Mouse (Mus musculus) limb, embryonic 11.5 days (tissue): ENCODE results near the gene Dpp9. TPM values are rescaled to one million over a fixed set of nuclear protein-coding genes. Genes with fewer than 3 reads are reported as not detected.

Source experiments
- ATAC-seq: fragments of 200-750 bp; cut with Nextera tagmentation; 2 replicates; pipeline ENCODE4 v1.8.0; 2017; ENCODE audit warnings: low read depth; ENCODE audit not compliant: insufficient number of reproducible peaks, low FRiP score, low TSS enrichment
- DNase-seq: peaks from one replicate; pipeline ENCODE4 v3.0.0-alpha.2; 2015; ENCODE audit warnings: low spot score
- H3K27ac ChIP-seq: fragments of 300-500 bp; sonication (generic); replicated peaks from 2 replicates; pipeline ENCODE4 v1.5.1; 2014; ENCODE audit warnings: low read depth, mild to moderate bottlenecking, low read length
- H3K27me3 ChIP-seq: fragments of 300-500 bp; sonication (generic); 2 replicates; pipeline ENCODE4 v1.6.1; 2014; ENCODE audit warnings: mild to moderate bottlenecking, low read length, mixed read lengths; ENCODE audit not compliant: control insufficient read depth, insufficient read depth
- H3K36me3 ChIP-seq: fragments of 300-500 bp; sonication (generic); 2 replicates; pipeline ENCODE4 v1.6.1; 2014; ENCODE audit warnings: mild to moderate bottlenecking, low read length, moderate library complexity, mixed read lengths; ENCODE audit not compliant: control insufficient read depth, insufficient read depth
- H3K4me1 ChIP-seq: fragments of 300-500 bp; sonication (generic); 2 replicates; pipeline ENCODE4 v1.6.1; 2014; ENCODE audit warnings: low read length, mixed read lengths; ENCODE audit not compliant: control insufficient read depth, insufficient read depth
- H3K4me2 ChIP-seq: fragments of 300-500 bp; sonication (generic); 2 replicates; pipeline ENCODE4 v1.6.1; 2014; ENCODE audit warnings: low read depth, mild to moderate bottlenecking, moderate library complexity; ENCODE audit not compliant: severe bottlenecking
- H3K4me3 ChIP-seq: fragments of 300-500 bp; sonication (generic); 2 replicates; pipeline ENCODE4 v1.5.1; 2014; ENCODE audit warnings: low read depth, low read length
- H3K9ac ChIP-seq: fragments of 300-500 bp; sonication (generic); 2 replicates; pipeline ENCODE4 v1.6.1; 2014; ENCODE audit warnings: mild to moderate bottlenecking, low read length
- H3K9me3 ChIP-seq: fragments of 300-500 bp; sonication (generic); 2 replicates; pipeline ENCODE4 v1.6.1; 2016; ENCODE audit warnings: low read length; ENCODE audit not compliant: control insufficient read depth
- WGBS: fragments of 180-500 bp; shearing (Covaris S2); extraction: QIAGEN DNeasy Blood & Tissue Kit; methylation state at CpG from one replicate; pipeline ENCODE4 v1.1.7; 2014; 5-methylcytosine and 5-hydroxymethylcytosine counted together
- polyA plus RNA-seq: library from polyadenylated mRNA; unstranded; fragments of >200 nt; fragmentation: Nextera tagmentation; extraction: Ambion mirVana; gene quantifications from 2 replicates; pipeline ENCODE4 v1.2.1, GENCODE M21; 2014

Dpp9 gene
- polyA plus RNA-seq, 1 experiment from 2014 or later, result 34.3 TPM

GRCm38 (mm10) chr17:56206276-56206884 lies 12.3 kb downstream of the Dpp9 start:
- WGBS, result 94% methylated on average over 10 of the region's 10 CpGs
- no peak overlapping the region for H3K4me2 ChIP-seq
- H3K27ac ChIP-seq, result no peak overlapping the region
- H3K9me3 ChIP-seq, result no peaks in the 10 kb centered on the region
- no peaks in the 10 kb centered on the region for H3K4me1 ChIP-seq
- H3K36me3 ChIP-seq, result peaks cover 35% of the 10 kb centered on the region
- no peak for DNase-seq
- ATAC-seq, result no peak
- no peak overlapping the region for H3K9ac ChIP-seq
- H3K4me3 ChIP-seq, result no peak overlapping the region
- no peaks in the 10 kb centered on the region for H3K27me3 ChIP-seq

- Histone ChIP-seq H3K4me2 (no peak overlapping the region), H3K9ac (no peak overlapping the region), H3K36me3 (peaks cover 35% of the 10 kb centered on the region), H3K4me3 (no peak overlapping the region), H3K4me1 (no peaks in the 10 kb centered on the region), H3K27ac (no peak overlapping the region), H3K27me3 (no peaks in the 10 kb centered on the region), H3K9me3 (no peaks in the 10 kb centered on the region; the same call in 1 of the 2 replicates)
- ATAC-seq (no peak), DNase-seq (no peak)
- WGBS, result 64% methylated on average over 3 of the region's 3 CpGs
Observed at GRCm38 (mm10) chr17:56203729-56204128, 15.0 kb downstream of the Dpp9 start.

- no peak for ATAC-seq
- peaks cover 43% of the 10 kb centered on the region for H3K36me3 ChIP-seq
- H3K4me2 ChIP-seq, result no peak overlapping the region
- no peaks in the 10 kb centered on the region for H3K27me3 ChIP-seq
- DNase-seq, result no peak
- H3K4me3 ChIP-seq, result no peak overlapping the region
- H3K4me1 ChIP-seq, result no peaks in the 10 kb centered on the region
- H3K9ac ChIP-seq, result no peak overlapping the region
- no peaks in the 10 kb centered on the region; the same call in 1 of the 2 replicates for H3K9me3 ChIP-seq
- no peak overlapping the region for H3K27ac ChIP-seq
- 92% methylated on average over 8 of the region's 8 CpGs for WGBS
Observed at GRCm38 (mm10) chr17:56202476-56202875, 16.2 kb downstream of the Dpp9 start.

- no peak for DNase-seq
- Histone ChIP-seq H3K36me3 (peaks cover 49% of the 10 kb centered on the region), H3K4me2 (no peak overlapping the region), H3K9ac (no peak overlapping the region), H3K27me3 (no peaks in the 10 kb centered on the region), H3K27ac (no peak overlapping the region), H3K4me3 (no peak overlapping the region), H3K9me3 (peaks cover 3% of the 10 kb centered on the region; the same call in 1 of the 2 replicates), H3K4me1 (no peaks in the 10 kb centered on the region)
- WGBS, result 74% methylated on average over 3 of the region's 3 CpGs
- ATAC-seq, result no peak
Observed at GRCm38 (mm10) chr17:56201642-56202041, 17.1 kb downstream of the Dpp9 start.

- 84% methylated on average over 9 of the region's 9 CpGs for WGBS
- peaks cover 3% of the 10 kb centered on the region; the same call in 1 of the 2 replicates for H3K9me3 ChIP-seq
- no peak overlapping the region for H3K4me3 ChIP-seq
- H3K9ac ChIP-seq, result no peak overlapping the region
- no peak for ATAC-seq
- H3K27ac ChIP-seq, result no peak overlapping the region
- no peak overlapping the region for H3K4me2 ChIP-seq
- peaks cover 51% of the 10 kb centered on the region for H3K36me3 ChIP-seq
- no peak for DNase-seq
- H3K27me3 ChIP-seq, result no peaks in the 10 kb centered on the region
- H3K4me1 ChIP-seq, result no peaks in the 10 kb centered on the region
Observed at GRCm38 (mm10) chr17:56200586-56200985, 18.1 kb downstream of the Dpp9 start.

- Histone ChIP-seq H3K27me3 (no peaks in the 10 kb centered on the region), H3K9ac (no peak overlapping the region), H3K4me2 (no peak overlapping the region), H3K4me3 (no peak overlapping the region), H3K9me3 (peaks cover 3% of the 10 kb centered on the region; the same call in 1 of the 2 replicates), H3K27ac (no peak overlapping the region), H3K36me3 (peaks cover 45% of the 10 kb centered on the region), H3K4me1 (no peaks in the 10 kb centered on the region)
- DNase-seq (no peak), ATAC-seq (no peak)
- 77% methylated on average over 2 of the region's 2 CpGs for WGBS
Observed at GRCm38 (mm10) chr17:56196860-56197259, 21.8 kb downstream of the Dpp9 start.

GRCm38 (mm10) chr17:56194765-56195164 lies 23.9 kb downstream of the Dpp9 start:
- no peak for DNase-seq
- Histone ChIP-seq H3K36me3 (peaks cover 38% of the 10 kb centered on the region), H3K9me3 (peaks cover 3% of the 10 kb centered on the region; the same call in 1 of the 2 replicates), H3K4me1 (no peaks in the 10 kb centered on the region), H3K4me2 (no peak overlapping the region), H3K4me3 (no peak overlapping the region), H3K27me3 (no peaks in the 10 kb centered on the region), H3K9ac (no peak overlapping the region), H3K27ac (no peak overlapping the region)
- ATAC-seq, result no peak
- 89% methylated on average over 13 of the region's 13 CpGs for WGBS

- H3K27ac ChIP-seq, result no peak overlapping the region
- H3K4me2 ChIP-seq, result no peak overlapping the region
- peaks cover 3% of the 10 kb centered on the region; the same call in 1 of the 2 replicates for H3K9me3 ChIP-seq
- ATAC-seq (no peak), DNase-seq (no peak)
- 92% methylated on average over 12 of the region's 12 CpGs for WGBS
- H3K4me3 ChIP-seq, result no peak overlapping the region
- no peaks in the 10 kb centered on the region for H3K27me3 ChIP-seq
- peaks cover 39% of the 10 kb centered on the region for H3K36me3 ChIP-seq
- no peak overlapping the region for H3K9ac ChIP-seq
- no peaks in the 10 kb centered on the region for H3K4me1 ChIP-seq
Observed at GRCm38 (mm10) chr17:56194357-56194756, 24.3 kb downstream of the Dpp9 start.

- Histone ChIP-seq H3K4me1 (no peaks in the 10 kb centered on the region), H3K36me3 (peaks cover 20% of the 10 kb centered on the region; the same call in 1 of the 2 replicates), H3K9me3 (no peaks in the 10 kb centered on the region), H3K27ac (no peak overlapping the region), H3K4me3 (no peak overlapping the region), H3K9ac (no peak overlapping the region), H3K27me3 (no peaks in the 10 kb centered on the region), H3K4me2 (no peak overlapping the region)
- ATAC-seq (no peak), DNase-seq (no peak)
- WGBS, result 92% methylated on average over 6 of the region's 6 CpGs
Observed at GRCm38 (mm10) chr17:56191266-56191665, 27.4 kb downstream of the Dpp9 start.
